Mouse (Mus musculus) midbrain, embryonic 13.5 days (tissue): Measurements from ENCODE around the gene Kyat1. TPM values are rescaled to one million over a fixed set of nuclear protein-coding genes. Genes with fewer than 3 reads are reported as not detected.
A peak's percentile ranks its signal among the peaks of the same experiment; 100 is the strongest.

Source experiments
- ATAC-seq: fragments of 200-750 bp; cut with Nextera tagmentation; 2 replicates; pipeline ENCODE4 v1.8.0; 2017; ENCODE audit warnings: mild to moderate bottlenecking, moderate TSS enrichment, moderate library complexity
- H3K27ac ChIP-seq: fragments of 300-500 bp; sonication (generic); 2 replicates; pipeline ENCODE4 v1.5.1; 2015; ENCODE audit warnings: inconsistent platforms, mild to moderate bottlenecking, moderate library complexity
- H3K27me3 ChIP-seq: fragments of 300-500 bp; sonication (generic); 2 replicates; pipeline ENCODE4 v1.6.1; 2015; ENCODE audit warnings: mild to moderate bottlenecking, inconsistent platforms
- H3K36me3 ChIP-seq: fragments of 300-500 bp; sonication (generic); 2 replicates; pipeline ENCODE4 v1.6.1; 2015; ENCODE audit warnings: mild to moderate bottlenecking, inconsistent platforms
- H3K4me1 ChIP-seq: fragments of 300-500 bp; sonication (generic); replicated peaks from 2 replicates; pipeline ENCODE4 v1.6.1; 2015; ENCODE audit warnings: inconsistent platforms
- H3K4me2 ChIP-seq: fragments of 300-500 bp; sonication (generic); replicated peaks from 2 replicates; pipeline ENCODE4 v1.6.1; 2015; ENCODE audit warnings: moderate library complexity, mild to moderate bottlenecking, inconsistent platforms
- H3K4me3 ChIP-seq: fragments of 300-500 bp; sonication (generic); replicated peaks from 2 replicates; pipeline ENCODE4 v1.5.1; 2015; ENCODE audit warnings: mild to moderate bottlenecking, inconsistent platforms
- H3K9ac ChIP-seq: fragments of 300-500 bp; sonication (generic); replicated peaks from 2 replicates; pipeline ENCODE4 v1.6.1; 2015; ENCODE audit warnings: mild to moderate bottlenecking, inconsistent platforms
- H3K9me3 ChIP-seq: fragments of 300-500 bp; sonication (generic); 2 replicates; pipeline ENCODE4 v1.6.1; 2016; ENCODE audit warnings: mild to moderate bottlenecking, inconsistent platforms
- WGBS: fragments of 180-500 bp; shearing (Covaris S2); methylation state at CpG from one replicate; pipeline ENCODE4 v1.1.7; 2015; 5-methylcytosine and 5-hydroxymethylcytosine counted together
- polyA plus RNA-seq: library from polyadenylated mRNA; unstranded; fragments of >200 nt; fragmentation: Nextera tagmentation; extraction: Ambion mirVana; gene quantifications from 2 replicates; pipeline ENCODE4 v1.2.1, GENCODE M21; 2015

The Kyat1 gene
- polyA plus RNA-seq, 1 experiment from 2014 or later: 15.9 TPM

DNA sequence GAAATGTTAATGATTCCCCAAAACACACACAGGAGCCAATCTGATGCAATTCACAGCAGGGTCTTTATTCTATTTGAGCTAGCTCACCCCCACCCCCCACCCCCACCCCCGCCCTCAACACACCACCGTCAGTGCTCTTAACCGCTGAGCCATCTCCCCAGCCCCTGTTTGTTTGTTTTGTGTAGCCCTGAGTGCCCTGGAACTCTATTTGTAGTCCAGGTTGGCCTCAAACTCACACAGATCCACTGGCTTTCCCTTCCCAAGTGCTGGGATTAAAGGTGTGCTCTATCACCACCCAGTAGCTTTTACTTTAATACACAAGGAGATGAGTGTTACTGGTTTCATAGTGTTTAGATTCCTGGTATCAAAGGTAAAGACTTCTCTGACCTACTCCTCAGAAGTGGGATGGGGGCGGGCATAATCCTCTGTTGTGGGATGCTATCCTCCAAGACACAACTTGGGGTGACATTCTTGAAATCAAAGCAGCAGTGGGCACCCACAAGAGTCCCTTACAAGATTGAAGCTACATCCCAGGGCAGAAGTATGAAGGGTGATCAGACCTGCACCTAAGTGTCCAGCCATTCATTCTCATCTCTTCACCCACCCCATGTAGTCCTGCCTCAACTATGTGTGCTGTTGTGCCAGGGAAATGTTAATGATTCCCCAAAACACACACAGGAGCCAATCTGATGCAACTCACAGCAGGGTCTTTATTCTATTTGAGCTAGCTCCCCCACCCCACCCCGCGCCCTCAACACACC, 5.9 kb upstream of the Kyat1 start:
- no peaks in the 10 kb centered on the region for H3K27me3 ChIP-seq
- no peaks in the 10 kb centered on the region for H3K9me3 ChIP-seq
- WGBS: 71% methylated on average over 6 of the region's 6 CpGs
- no peak overlapping the region for H3K9ac ChIP-seq
- no peak overlapping the region for H3K4me2 ChIP-seq
- peaks cover 4% of the 10 kb centered on the region for H3K4me1 ChIP-seq
- no peak overlapping the region for H3K27ac ChIP-seq
- H3K4me3 ChIP-seq: no peak overlapping the region
- H3K36me3 ChIP-seq: no peaks in the 10 kb centered on the region
- no peak for ATAC-seq

- Histone ChIP-seq H3K9me3 (no peaks in the 10 kb centered on the region), H3K27ac (no peak overlapping the region), H3K4me3 (no peak overlapping the region), H3K9ac (no peak overlapping the region), H3K4me1 (peaks cover 23% of the 10 kb centered on the region), H3K27me3 (no peaks in the 10 kb centered on the region), H3K36me3 (no peaks in the 10 kb centered on the region), H3K4me2 (no peak overlapping the region)
- no peak for ATAC-seq
- WGBS: 80% methylated on average over 5 of the region's 5 CpGs
These were observed 2.2 kb upstream of the Kyat1 start for GRCm38 (mm10) chr2:30207886-30208285.

GRCm38 (mm10) chr2:30207401-30207800, 1.8 kb upstream of the Kyat1 start:
- no peak overlapping the region for H3K4me3 ChIP-seq
- no peak overlapping the region for H3K9ac ChIP-seq
- H3K4me1 ChIP-seq: peaks cover 23% of the 10 kb centered on the region
- ATAC-seq: no peak
- no peak overlapping the region for H3K27ac ChIP-seq
- H3K36me3 ChIP-seq: no peaks in the 10 kb centered on the region
- H3K9me3 ChIP-seq: no peaks in the 10 kb centered on the region
- no peak overlapping the region for H3K4me2 ChIP-seq
- H3K27me3 ChIP-seq: no peaks in the 10 kb centered on the region
- WGBS: 88% methylated on average over 4 of the region's 4 CpGs

GRCm38 (mm10) chr2:30205255-30205628, 405 bp downstream of the Kyat1 start:
- Histone ChIP-seq H3K36me3 (no peaks in the 10 kb centered on the region), H3K27ac (peak overlapping the region; percentile 77), H3K9ac (peak overlapping the region; percentile 72), H3K4me2 (peak overlapping the region; percentile 89), H3K4me3 (peak overlapping the region; percentile 63), H3K4me1 (peaks cover 23% of the 10 kb centered on the region), H3K27me3 (no peaks in the 10 kb centered on the region), H3K9me3 (no peaks in the 10 kb centered on the region)
- peak; percentile 61 for ATAC-seq
- WGBS: 2% methylated on average over 13 of the region's 13 CpGs

GRCm38 (mm10) chr2:30203439-30203838, 2.2 kb downstream of the Kyat1 start:
- H3K9me3 ChIP-seq: no peaks in the 10 kb centered on the region
- H3K9ac ChIP-seq: no peak overlapping the region
- peaks cover 23% of the 10 kb centered on the region for H3K4me1 ChIP-seq
- whole genome bisulfite sequencing: 77% methylated on average over 7 of the region's 7 CpGs
- H3K4me3 ChIP-seq: no peak overlapping the region
- H3K27ac ChIP-seq: no peak overlapping the region
- no peaks in the 10 kb centered on the region for H3K27me3 ChIP-seq
- no peak for ATAC-seq
- H3K36me3 ChIP-seq: no peaks in the 10 kb centered on the region
- H3K4me2 ChIP-seq: no peak overlapping the region

DNA sequence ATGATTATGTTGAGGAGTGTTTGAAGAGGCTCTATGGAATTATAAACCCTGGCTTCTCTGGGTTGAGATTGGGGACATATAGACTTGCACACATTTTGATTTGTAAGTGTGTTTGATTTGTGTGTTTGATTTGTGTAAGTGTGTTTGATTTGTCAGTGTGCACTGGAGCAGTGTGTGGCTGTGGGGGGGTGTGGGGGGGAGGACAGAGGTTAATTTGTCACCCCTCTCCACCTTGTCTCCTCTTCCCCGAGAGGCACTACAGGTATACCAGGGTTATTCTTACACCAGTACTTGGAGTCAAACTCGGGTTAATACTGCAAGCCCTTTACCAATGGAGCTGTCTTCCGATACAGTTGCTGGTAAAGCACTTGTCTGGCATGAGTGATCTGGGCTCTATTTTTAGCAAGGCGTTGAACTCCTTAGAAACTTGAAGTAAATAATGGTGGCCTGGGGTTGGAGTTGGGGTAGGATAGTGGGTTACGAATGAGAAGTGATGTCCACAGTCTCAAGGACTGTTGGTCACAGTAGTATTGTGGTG, 5.2 kb downstream of the Kyat1 start:
- no peak overlapping the region for H3K4me3 ChIP-seq
- H3K9ac ChIP-seq: no peak overlapping the region
- no peaks in the 10 kb centered on the region for H3K27me3 ChIP-seq
- peaks cover 12% of the 10 kb centered on the region for H3K4me1 ChIP-seq
- no peak overlapping the region for H3K27ac ChIP-seq
- H3K4me2 ChIP-seq: no peak overlapping the region
- no peak for ATAC-seq
- H3K9me3 ChIP-seq: no peaks in the 10 kb centered on the region
- H3K36me3 ChIP-seq: no peaks in the 10 kb centered on the region
- WGBS: 91% methylated on average over 5 of the region's 5 CpGs

- Histone ChIP-seq H3K27ac (no peak overlapping the region), H3K4me2 (no peak overlapping the region), H3K9me3 (no peaks in the 10 kb centered on the region), H3K36me3 (no peaks in the 10 kb centered on the region), H3K4me1 (peaks cover 12% of the 10 kb centered on the region), H3K27me3 (no peaks in the 10 kb centered on the region), H3K9ac (no peak overlapping the region), H3K4me3 (no peak overlapping the region)
- WGBS: 71% methylated on average over 1 of the region's 1 CpGs
- ATAC-seq: no peak
These were observed 5.7 kb downstream of the Kyat1 start for GRCm38 (mm10) chr2:30199984-30200383.

- H3K27me3 ChIP-seq: no peaks in the 10 kb centered on the region
- no peak overlapping the region for H3K27ac ChIP-seq
- no peaks in the 10 kb centered on the region for H3K36me3 ChIP-seq
- H3K9ac ChIP-seq: no peak overlapping the region; the same call in 1 of the 2 replicates
- H3K4me3 ChIP-seq: no peak overlapping the region
- no peaks in the 10 kb centered on the region for H3K9me3 ChIP-seq
- no peaks in the 10 kb centered on the region for H3K4me1 ChIP-seq
- WGBS: 53% methylated on average over 4 of the region's 4 CpGs
- no peak for ATAC-seq
- no peak overlapping the region for H3K4me2 ChIP-seq
These were observed 7.6 kb downstream of the Kyat1 start for GRCm38 (mm10) chr2:30198021-30198420.

GRCm38 (mm10) chr2:30194656-30195055, 11.0 kb downstream of the Kyat1 start:
- Histone ChIP-seq H3K9ac (no peak overlapping the region), H3K9me3 (0 out of 2 replicates have a peak, but pooled peaks cover 2% of the 10 kb centered on the region), H3K4me2 (no peak overlapping the region), H3K4me3 (no peak overlapping the region), H3K4me1 (no peaks in the 10 kb centered on the region), H3K27ac (no peak overlapping the region), H3K36me3 (no peaks in the 10 kb centered on the region), H3K27me3 (no peaks in the 10 kb centered on the region)
- 81% methylated on average over 3 of the region's 3 CpGs for WGBS
- ATAC-seq: no peak

DNA sequence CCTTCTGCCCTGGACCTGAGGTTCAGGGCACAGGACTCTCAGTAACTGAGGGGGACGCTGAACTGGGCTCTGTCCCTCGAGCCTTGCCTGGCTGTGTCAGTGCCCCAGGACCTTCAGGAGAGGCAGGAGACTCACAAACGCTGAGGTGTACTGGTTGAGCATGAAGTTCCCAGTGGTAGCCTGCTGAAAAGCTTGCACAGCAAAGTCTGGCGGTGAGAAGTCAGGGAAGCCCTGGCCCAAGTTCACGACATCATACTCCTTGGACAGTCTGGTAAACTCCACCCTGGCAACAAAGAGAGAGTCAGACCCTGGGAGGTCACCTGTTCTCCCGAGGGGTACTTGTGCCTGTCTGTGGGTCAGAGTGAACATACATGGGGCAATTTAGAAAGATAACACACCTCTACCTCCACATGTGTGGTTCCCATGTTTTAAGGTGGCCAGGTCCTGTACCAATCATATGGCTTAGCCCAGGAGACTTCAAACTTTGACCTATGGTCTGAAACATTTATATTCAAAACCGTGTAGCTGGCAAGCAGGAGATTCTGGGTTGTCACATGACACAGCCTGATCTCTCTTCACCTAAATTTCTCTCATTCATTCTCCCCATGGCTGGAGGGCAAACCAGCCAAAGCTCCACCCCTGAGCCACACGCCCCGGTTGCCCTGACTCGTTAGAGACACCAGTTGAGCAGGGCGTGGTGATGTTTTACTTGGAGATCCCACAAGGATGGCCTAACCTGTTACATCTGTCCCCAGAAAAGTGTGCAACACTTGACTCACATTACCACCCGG, 13.7 kb downstream of the Kyat1 start:
- no peak overlapping the region for H3K4me2 ChIP-seq
- no peak overlapping the region for H3K9ac ChIP-seq
- H3K27ac ChIP-seq: no peak overlapping the region
- H3K36me3 ChIP-seq: no peaks in the 10 kb centered on the region
- ATAC-seq: no peak
- no peaks in the 10 kb centered on the region for H3K4me1 ChIP-seq
- no peaks in the 10 kb centered on the region for H3K27me3 ChIP-seq
- no peak overlapping the region for H3K4me3 ChIP-seq
- WGBS: 90% methylated on average over 12 of the region's 12 CpGs
- H3K9me3 ChIP-seq: 0 out of 2 replicates have a peak, but pooled peaks cover 2% of the 10 kb centered on the region

- no peak for ATAC-seq
- H3K27me3 ChIP-seq: no peaks in the 10 kb centered on the region
- H3K4me3 ChIP-seq: no peak overlapping the region
- no peak overlapping the region for H3K27ac ChIP-seq
- no peaks in the 10 kb centered on the region for H3K4me1 ChIP-seq
- no peak overlapping the region for H3K4me2 ChIP-seq
- WGBS: 89% methylated on average over 3 of the region's 3 CpGs
- H3K9me3 ChIP-seq: no peaks in the 10 kb centered on the region
- peaks cover 5% of the 10 kb centered on the region; the same call in 1 of the 2 replicates for H3K36me3 ChIP-seq
- no peak overlapping the region for H3K9ac ChIP-seq
These were observed 20.0 kb downstream of the Kyat1 start for GRCm38 (mm10) chr2:30185681-30186080.

GRCm38 (mm10) chr2:30185276-30185675, 20.4 kb downstream of the Kyat1 start:
- no peak overlapping the region for H3K4me3 ChIP-seq
- no peaks in the 10 kb centered on the region for H3K9me3 ChIP-seq

More at GRCm38 (mm10) chr2:30185276-30185675, 20.4 kb downstream of the Kyat1 start:
- WGBS: 89% methylated on average over 6 of the region's 6 CpGs
- H3K9ac ChIP-seq: no peak overlapping the region
- no peak for ATAC-seq
- H3K4me1 ChIP-seq: no peaks in the 10 kb centered on the region
- no peak overlapping the region for H3K27ac ChIP-seq
- H3K36me3 ChIP-seq: peaks cover 5% of the 10 kb centered on the region; the same call in 1 of the 2 replicates
- H3K4me2 ChIP-seq: no peak overlapping the region
- no peaks in the 10 kb centered on the region for H3K27me3 ChIP-seq
